Mouse (Mus musculus) lung, embryonic 15.5 days (tissue): ENCODE data around the gene Phgdh. TPM values are rescaled to one million over a fixed set of nuclear protein-coding genes. Genes with fewer than 3 reads are reported as not detected.

Experiments used
- ATAC-seq: fragments of 200-750 bp; cut with Nextera tagmentation; 2 replicates; pipeline ENCODE4 v1.8.0; 2017; ENCODE audit warnings: moderate number of reproducible peaks, borderline replicate concordance; ENCODE audit not compliant: low FRiP score, low TSS enrichment; ENCODE audit errors: extremely low read depth
- H3K27ac ChIP-seq: fragments of 300-500 bp; sonication (generic); 2 replicates; pipeline ENCODE4 v1.5.1; 2015; ENCODE audit warnings: moderate library complexity, mild to moderate bottlenecking, inconsistent platforms
- H3K27me3 ChIP-seq: fragments of 300-500 bp; sonication (generic); 2 replicates; pipeline ENCODE4 v1.6.1; 2015; ENCODE audit warnings: inconsistent platforms
- H3K36me3 ChIP-seq: fragments of 300-500 bp; sonication (generic); 2 replicates; pipeline ENCODE4 v1.6.1; 2015; ENCODE audit warnings: inconsistent platforms
- H3K4me1 ChIP-seq: fragments of 300-500 bp; sonication (generic); 2 replicates; pipeline ENCODE4 v1.6.1; 2015; ENCODE audit warnings: inconsistent platforms
- H3K4me2 ChIP-seq: fragments of 300-500 bp; sonication (generic); 2 replicates; pipeline ENCODE4 v1.6.1; 2015; ENCODE audit warnings: inconsistent platforms, mild to moderate bottlenecking, moderate library complexity
- H3K4me3 ChIP-seq: fragments of 300-500 bp; sonication (generic); 2 replicates; pipeline ENCODE4 v1.5.1; 2015; ENCODE audit warnings: mild to moderate bottlenecking, inconsistent platforms
- H3K9ac ChIP-seq: fragments of 300-500 bp; sonication (generic); 2 replicates; pipeline ENCODE4 v1.6.1; 2015; ENCODE audit warnings: inconsistent platforms
- H3K9me3 ChIP-seq: fragments of 300-500 bp; sonication (generic); 2 replicates; pipeline ENCODE4 v1.6.1; 2016; ENCODE audit warnings: inconsistent platforms
- WGBS: fragments of 180-500 bp; shearing (Covaris S2); methylation state at CpG from one replicate; pipeline ENCODE4 v1.1.7; 2015; 5-methylcytosine and 5-hydroxymethylcytosine counted together
- polyA plus RNA-seq: library from polyadenylated mRNA; unstranded; fragments of >200 nt; fragmentation: Nextera tagmentation; extraction: Ambion mirVana; gene quantifications from 2 replicates; pipeline ENCODE4 v1.2.1, GENCODE M21; 2015

Gene Phgdh
- polyA plus RNA-seq, 1 experiment from 2014 or later: 209 TPM

GRCm38 (mm10) chr3:98280933-98281678 lies 58.7 kb downstream of the Phgdh start:
- Histone ChIP-seq H3K9ac (no peak overlapping the region), H3K4me2 (peak overlapping the region; percentile 37; the same call in 1 of the 2 replicates), H3K27me3 (no peaks in the 10 kb centered on the region), H3K9me3 (no peaks in the 10 kb centered on the region), H3K36me3 (no peaks in the 10 kb centered on the region), H3K27ac (no peak overlapping the region), H3K4me3 (no peak overlapping the region), H3K4me1 (peaks cover 18% of the 10 kb centered on the region)
- WGBS: 24% methylated on average over 12 of the region's 12 CpGs
- peak; percentile 77; the same call in 1 of the 2 replicates for ATAC-seq

- no peak within 1 kb of the TSS for H3K9ac ChIP-seq
These were observed 59.4 kb downstream of the Phgdh start, which contains the start of gene Hmgcs2 for GRCm38 (mm10) chr3:98280204-98280932. Gene Hmgcs2 (plus strand): TSS chr3:98280435.

GRCm38 (mm10) chr3:98279682-98280081 lies 60.1 kb downstream of the Phgdh start:
- H3K4me1 ChIP-seq: peaks cover 18% of the 10 kb centered on the region
- no peak for ATAC-seq
- H3K4me2 ChIP-seq: no peak overlapping the region
- H3K36me3 ChIP-seq: no peaks in the 10 kb centered on the region
- WGBS: 32% methylated on average over 4 of the region's 4 CpGs
- H3K4me3 ChIP-seq: no peak overlapping the region
- no peaks in the 10 kb centered on the region for H3K9me3 ChIP-seq
- no peaks in the 10 kb centered on the region for H3K27me3 ChIP-seq
- no peak overlapping the region for H3K9ac ChIP-seq
- H3K27ac ChIP-seq: no peak overlapping the region

More at GRCm38 (mm10) chr3:98280204-98280932, 59.4 kb downstream of the Phgdh start, which contains the start of gene Hmgcs2:
- peaks cover 18% of the 10 kb centered on the region for H3K4me1 ChIP-seq
- no peaks in the 10 kb centered on the region for H3K27me3 ChIP-seq
- H3K36me3 ChIP-seq: no peaks in the 10 kb centered on the region
- peak within 1 kb of the TSS; percentile 37; the same call in 1 of the 2 replicates for H3K4me2 ChIP-seq
- ATAC-seq: peak; percentile 43; the same call in 1 of the 2 replicates
- H3K9me3 ChIP-seq: no peaks in the 10 kb centered on the region
- H3K4me3 ChIP-seq: no peak within 1 kb of the TSS
- no peak within 1 kb of the TSS for H3K27ac ChIP-seq
- 49% methylated on average over 14 of the region's 14 CpGs for WGBS

GRCm38 (mm10) chr3:98273623-98274398 lies 66.0 kb downstream of the Phgdh start:
- Histone ChIP-seq H3K27me3 (no peaks in the 10 kb centered on the region), H3K4me1 (peaks cover 7% of the 10 kb centered on the region; the same call in 1 of the 2 replicates), H3K9me3 (no peaks in the 10 kb centered on the region), H3K27ac (peak overlapping the region; percentile 67), H3K4me3 (no peak overlapping the region), H3K9ac (no peak overlapping the region), H3K4me2 (no peak overlapping the region), H3K36me3 (no peaks in the 10 kb centered on the region)
- 39% methylated on average over 11 of the region's 11 CpGs for WGBS
- ATAC-seq: peak; percentile 72

GRCm38 (mm10) chr3:98267249-98267651 lies 72.5 kb downstream of the Phgdh start:
- Histone ChIP-seq H3K4me2 (peak overlapping the region; percentile 20; the same call in 1 of the 2 replicates), H3K9me3 (no peaks in the 10 kb centered on the region), H3K9ac (no peak overlapping the region), H3K27me3 (no peaks in the 10 kb centered on the region), H3K4me3 (no peak overlapping the region), H3K36me3 (no peaks in the 10 kb centered on the region), H3K4me1 (peaks cover 12% of the 10 kb centered on the region), H3K27ac (peak overlapping the region; percentile 78)
- ATAC-seq: peak; percentile 72; the same call in 1 of the 2 replicates
- 17% methylated on average over 6 of the region's 6 CpGs for WGBS

Other genes starting within 250 kb of the Phgdh start
- gene Adam30, start 179.4 kb downstream of the Phgdh start, polyA plus RNA-seq: not detected in 2 replicates
- not detected in 2 replicates for gene Reg4, start 117.8 kb downstream of the Phgdh start, polyA plus RNA-seq
- 4.2 and 4.4 TPM in 2 replicates for gene Hmgcs2, start 59.6 kb downstream of the Phgdh start, polyA plus RNA-seq
- 7.9 and 8.0 TPM in 2 replicates for gene Zfp697, start 42.5 kb upstream of the Phgdh start, polyA plus RNA-seq
- gene Gm4450, start 117.1 kb upstream of the Phgdh start, polyA plus RNA-seq: not detected in 2 replicates
- 0.11 TPM in 1 of 2 replicates, not detected in the other for gene Hsd3b4, start 170.5 kb upstream of the Phgdh start, polyA plus RNA-seq
- gene Gm10681, start 248.8 kb upstream of the Phgdh start, polyA plus RNA-seq: 0.11 TPM in 1 of 2 replicates, not detected in the other